Mouse (Mus musculus) heart, adult 2 months (tissue): ENCODE results near the gene Lcor.

Source experiments
- EP300 ChIP-seq: fragments of 200-500 bp; IDR thresholded peaks from 2 replicates; pipeline ENCODE4 v1.6.1; 2011; ENCODE audit warnings: low read depth, low read length, control low read depth; ENCODE audit not compliant: insufficient read depth
- POLR2A ChIP-seq: fragments of 200-500 bp; IDR thresholded peaks from 2 replicates; pipeline ENCODE4 v1.6.1; 2011; ENCODE audit warnings: mild to moderate bottlenecking, low read depth, low read length, control low read depth; ENCODE audit not compliant: insufficient read depth

DNA sequence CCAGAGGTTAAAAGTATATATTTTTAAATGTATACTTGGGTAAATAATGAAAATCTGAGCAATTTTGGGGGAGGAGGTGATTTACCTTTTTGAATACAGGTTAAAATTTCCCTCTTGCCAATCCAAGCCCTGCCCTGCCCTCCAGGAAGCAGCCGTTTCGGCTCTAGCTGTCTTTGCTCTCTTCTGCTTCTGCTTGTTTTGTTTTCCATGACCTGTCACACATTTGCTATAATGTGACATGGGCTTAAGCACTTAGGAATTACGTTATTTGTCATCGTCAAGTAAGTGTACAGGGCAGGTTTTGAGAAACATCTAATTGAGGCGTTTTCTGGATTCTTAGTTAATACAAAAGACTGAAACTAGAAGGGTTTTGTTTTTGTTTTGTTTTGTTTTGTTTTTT is 1.9 kb downstream of the Lcor start:
- TF ChIP-seq POLR2A, result no peak
- TF ChIP-seq EP300, result no peak
